ENCODE assay signal across 11 mouse cellular contexts in genomic region chr11:112839721-112840494, GRCm38 (mm10). TPM values are rescaled to one million over a fixed set of nuclear protein-coding genes. Genes with fewer than 3 reads are reported as not detected.
DNase-seq lines count a peak whose midpoint lies in the region; ATAC-seq lines count a peak whose summit lies in the region.
"Had no signal": no experiment of that assay in that cellular context is flagged by ENCODE, and none has a peak within 500 bp of the region (broad histone marks: within the 10 kb centered on the region; RNA-seq: fewer than 3 reads in every experiment).

No protein-coding gene starts in this region.

- intact Hi-C loops in heart, postnatal 25 days (cut with DNase I): no loop called here

- H3K4me2 ChIP-seq in heart, embryonic 15.5 days: peak overlapping the region; percentile 59
- H3K4me2 ChIP-seq in hindbrain, embryonic 11.5 days (replicated peaks; ENCODE audit: low read depth, low read length): peak overlapping the region; percentile 1; the same call in 1 of the 2 replicates
- peak overlapping the region; percentile 37 for H3K4me2 ChIP-seq in midbrain, embryonic 14.5 days (ENCODE audit: low read length)

- DNase-seq in heart, postnatal 25 days (ENCODE audit: low spot score): no peak
- peak; percentile 79 for DNase-seq in ZHBTc4 (ENCODE audit: low read depth, low spot score)
- peak; percentile 38 for DNase-seq in hindbrain, embryonic 11.5 days (ENCODE audit: low spot score)
- peak; percentile 74 for DNase-seq in midbrain, embryonic 14.5 days
- no peak for DNase-seq in natural killer cell, adult 2 months (ENCODE audit: low spot score in 2 of 2)
- no peak for DNase-seq in cerebellum, postnatal 10 days
- no peak for DNase-seq in urinary bladder, adult 2 months (ENCODE audit: low spot score)
- DNase-seq: adrenal gland, postnatal 14 days had no signal

- 14% methylated on average over 10 of the region's 10 CpGs for WGBS in heart, embryonic 15.5 days
- 12% methylated on average over 10 of the region's 10 CpGs for WGBS in hindbrain, embryonic 11.5 days
- WGBS in midbrain, embryonic 14.5 days: 8% methylated on average over 10 of the region's 10 CpGs

- H3K9ac ChIP-seq in heart, embryonic 15.5 days: no peak overlapping the region
- H3K9ac ChIP-seq in hindbrain, embryonic 11.5 days (ENCODE audit: low read depth, low read length): no peak overlapping the region
- H3K9ac ChIP-seq in midbrain, embryonic 14.5 days (replicated peaks; ENCODE audit: low read length): no peak overlapping the region

- peaks cover 6% of the 10 kb centered on the region; the same call in 1 of the 2 replicates for H3K27me3 ChIP-seq in heart, embryonic 15.5 days
- no peaks in the 10 kb centered on the region for H3K27me3 ChIP-seq in hindbrain, embryonic 11.5 days (ENCODE audit: control insufficient read depth, insufficient read depth, low read length)
- H3K27me3 ChIP-seq in midbrain, embryonic 14.5 days (ENCODE audit: control insufficient read depth, insufficient read depth, low read length): no peaks in the 10 kb centered on the region

- H3K4me1 ChIP-seq in heart, embryonic 15.5 days (replicated peaks): peaks cover 3% of the 10 kb centered on the region; the same call in 1 of the 2 replicates
- H3K4me1 ChIP-seq in hindbrain, embryonic 11.5 days (replicated peaks; ENCODE audit: control insufficient read depth, insufficient read depth, low read length): no peaks in the 10 kb centered on the region
- peaks cover 10% of the 10 kb centered on the region; the same call in 1 of the 2 replicates for H3K4me1 ChIP-seq in midbrain, embryonic 14.5 days (ENCODE audit: control insufficient read depth, insufficient read depth, low read length)

- H3K9me3 ChIP-seq in heart, embryonic 15.5 days (replicated peaks): no peaks in the 10 kb centered on the region
- no peaks in the 10 kb centered on the region for H3K9me3 ChIP-seq in hindbrain, embryonic 11.5 days (ENCODE audit: control insufficient read depth, low read length)
- H3K9me3 ChIP-seq in midbrain, embryonic 14.5 days (ENCODE audit: control insufficient read depth, low read length): no peaks in the 10 kb centered on the region

- H3K4me3 ChIP-seq in heart, embryonic 15.5 days: peak overlapping the region; percentile 29
- no peak overlapping the region for H3K4me3 ChIP-seq in hindbrain, embryonic 11.5 days (ENCODE audit: low read depth, low read length)
- no peak overlapping the region for H3K4me3 ChIP-seq in midbrain, embryonic 14.5 days (replicated peaks; ENCODE audit: low read depth, low read length)

- no peak for ATAC-seq in heart, embryonic 15.5 days (replicated peaks; ENCODE audit: insufficient number of reproducible peaks, insufficient read depth, low FRiP score, low read depth)
- ATAC-seq in hindbrain, embryonic 11.5 days (ENCODE audit: low FRiP score): peak; percentile 69
- peak; percentile 63; the same call in 1 of the 2 replicates for ATAC-seq in midbrain, embryonic 14.5 days (ENCODE audit: low FRiP score, low TSS enrichment)

- H3K27ac ChIP-seq in heart, embryonic 15.5 days: no peak overlapping the region
- peak overlapping the region; percentile 75 for H3K27ac ChIP-seq in hindbrain, embryonic 11.5 days (ENCODE audit: low read depth, low read length)
- H3K27ac ChIP-seq in midbrain, embryonic 14.5 days (replicated peaks; ENCODE audit: low read depth, low read length): peak overlapping the region; percentile 75

- H3K36me3 ChIP-seq in heart, embryonic 15.5 days: no peaks in the 10 kb centered on the region
- no peaks in the 10 kb centered on the region for H3K36me3 ChIP-seq in hindbrain, embryonic 11.5 days (ENCODE audit: control insufficient read depth, insufficient read depth, low read length)
- no peaks in the 10 kb centered on the region for H3K36me3 ChIP-seq in midbrain, embryonic 14.5 days (ENCODE audit: control insufficient read depth, insufficient read depth, low read length)

RNA-seq across cellular contexts. Expression of gene Sox9, which starts 57.9 kb away (rescaled TPM):
- polyA plus RNA-seq in heart, embryonic 15.5 days (2015; fragmentation: Nextera tagmentation; extraction: Ambion mirVana): 24.7 and 27.7 TPM in 2 replicates
- total RNA-seq in heart, postnatal 25 days (2021): 1 to 10 TPM; 2.2 to 2.6 TPM
- polyA plus RNA-seq in hindbrain, embryonic 11.5 days (2014; fragmentation: Nextera tagmentation; extraction: Ambion mirVana): 127 and 137 TPM in 2 replicates
- 45.5 and 62.2 TPM in 2 replicates for polyA plus RNA-seq in midbrain, embryonic 14.5 days (2014; fragmentation: Nextera tagmentation; extraction: Ambion mirVana)
- polyA plus RNA-seq in urinary bladder, adult 2 months (2012; rRNA removed): 0.96 and 1.1 TPM in 2 replicates
- total RNA-seq: hematopoietic stem cell, adult 5-6 weeks; megakaryocyte progenitor cell, adult 5-6 weeks had no signal

Comparison
In these comparisons a context has a peak if more than half of its experiments do, and no peak if none do; other contexts are left out.
1. H3K4me2 ChIP-seq: peak in every context shown above with its lines; median percentile 59 in heart, embryonic 15.5 days; 37 in midbrain, embryonic 14.5 days; 1 in hindbrain, embryonic 11.5 days.
2. DNase-seq: peak in ZHBTc4 (single experiment), hindbrain, embryonic 11.5 days (single experiment) and midbrain, embryonic 14.5 days (single experiment); none in heart, postnatal 25 days (single experiment), natural killer cell, adult 2 months (0 of 2), cerebellum, postnatal 10 days (0 of 2) and urinary bladder, adult 2 months (single experiment).
3. RNA of gene Sox9, which starts 57.9 kb away (polyA plus RNA-seq): 127 to 137 TPM in hindbrain, embryonic 11.5 days, 45.5 to 62.2 TPM in midbrain, embryonic 14.5 days and 24.7 to 27.7 TPM in heart, embryonic 15.5 days; 0.96 to 1.1 TPM in urinary bladder, adult 2 months; every median in the first group is over 10 times any median in the second.